1 mouse cellular context compared by ENCODE assay signal in the genomic region with DNA sequence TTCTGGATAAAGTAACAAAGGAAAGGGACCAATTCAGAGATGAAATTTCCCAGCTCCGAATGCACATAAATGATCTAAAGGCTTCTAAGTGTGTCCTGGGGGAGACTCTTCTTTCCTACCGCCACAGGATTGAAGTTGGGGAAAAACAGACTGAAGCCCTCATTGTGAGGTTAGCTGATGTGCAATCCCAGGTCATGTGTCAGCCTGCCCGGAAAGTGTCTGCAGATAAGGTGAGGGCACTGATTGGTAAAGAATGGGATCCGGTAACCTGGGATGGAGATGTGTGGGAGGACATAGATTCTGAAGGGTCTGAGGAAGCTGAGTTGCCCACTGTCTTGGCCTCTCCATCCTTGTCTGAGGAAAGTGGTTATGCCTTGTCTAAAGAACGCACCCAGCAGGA.
TF ChIP-seq lines count a peak whose summit lies in the region.

No protein-coding gene starts in this region.

TF ChIP-seq in MEL, 35 proteins besides CTCF, POLR2A, EP300 and RAD21 (continued from another document):
- 0 out of 2 replicates have a peak, but pooled peaks have one; percentile 36 for TF ChIP-seq RCOR1 (IDR thresholded peaks at IDR 0.05; ENCODE audit: low read depth, low read length)
